Mouse (Mus musculus) MEL (cell line): ENCODE measurements around the gene Fbn1. TPM values are rescaled to one million over a fixed set of nuclear protein-coding genes. Genes with fewer than 3 reads are reported as not detected.

ENCODE experiments used
- DNase-seq: peaks from one replicate; pipeline ENCODE4 v3.0.0; 2011; ENCODE audit warnings: low read depth, low spot score
- H3K27ac ChIP-seq: 2 replicates; pipeline ENCODE4 v1.5.1; 2012; ENCODE audit warnings: low read depth, mild to moderate bottlenecking, control low read depth, low read length, moderate library complexity; ENCODE audit not compliant: control insufficient read depth
- H3K27me3 ChIP-seq, 2 experiments: fragments of 150-350 bp in 1 of 2; sonication (generic) in 1 of 2; 2 replicates each; pipeline ENCODE4 v1.6.1; 2012; ENCODE audit warnings: low read length in 2 of 2, mild to moderate bottlenecking in 2 of 2, improper control_type of control experiment in 1 of 2, moderate library complexity in 1 of 2; ENCODE audit not compliant: insufficient read depth in 2 of 2, control insufficient read depth in 1 of 2
- H3K36me3 ChIP-seq, 2 experiments: 2 replicates each; pipeline ENCODE4 v1.6.1; 2012 to 2014; ENCODE audit warnings: low read length in 2 of 2, improper control_type of control experiment in 1 of 2, inconsistent platforms in 1 of 2, mild to moderate bottlenecking in 1 of 2; ENCODE audit not compliant: insufficient read depth in 2 of 2, control insufficient read depth in 1 of 2
- H3K4me1 ChIP-seq, 2 experiments: fragments of 150-350 bp in 1 of 2; sonication (generic) in 1 of 2; 2 replicates each; pipeline ENCODE4 v1.6.1; 2012; ENCODE audit warnings: low read length in 2 of 2, improper control_type of control experiment in 1 of 2, mild to moderate bottlenecking in 1 of 2; ENCODE audit not compliant: insufficient read depth in 2 of 2, control insufficient read depth in 1 of 2
- H3K4me3 ChIP-seq, 2 experiments: fragments of 150-350 bp in 1 of 2; sonication (generic) in 1 of 2; 2 replicates each; pipeline ENCODE4 v1.5.1; 2012; ENCODE audit warnings: low read depth in 2 of 2, low read length in 2 of 2, mild to moderate bottlenecking in 2 of 2, moderate library complexity in 2 of 2, control low read depth in 1 of 2, improper control_type of control experiment in 1 of 2; ENCODE audit not compliant: control insufficient read depth in 1 of 2, insufficient read depth in 1 of 2
- H3K79me2 ChIP-seq: 2 replicates; pipeline ENCODE4 v1.6.1; 2012; ENCODE audit warnings: mild to moderate bottlenecking, low read length, moderate library complexity; ENCODE audit not compliant: control insufficient read depth, poor library complexity, insufficient read depth
- H3K9ac ChIP-seq: 2 replicates; pipeline ENCODE4 v1.6.1; 2012; ENCODE audit warnings: low read depth, mild to moderate bottlenecking, control low read depth, low read length, moderate library complexity; ENCODE audit not compliant: control insufficient read depth, poor library complexity, severe bottlenecking
- H3K9me3 ChIP-seq: fragments of 150-350 bp; sonication (generic); replicated peaks from 2 replicates; pipeline ENCODE4 v1.6.1; 2012; ENCODE audit warnings: mild to moderate bottlenecking, low read length, improper control_type of control experiment, moderate library complexity; ENCODE audit not compliant: insufficient read depth
- BHLHE40 ChIP-seq: IDR thresholded peaks from 2 replicates; pipeline ENCODE4 v1.6.1; 2012; ENCODE audit warnings: low read depth, mild to moderate bottlenecking, inconsistent platforms, low read length, improper control_type of control experiment, borderline replicate concordance
- CHD1 ChIP-seq: IDR thresholded peaks from 2 replicates; pipeline ENCODE4 v1.6.1; 2012; ENCODE audit warnings: low read depth, mild to moderate bottlenecking, inconsistent platforms, low read length, improper control_type of control experiment
- CTCF ChIP-seq, 3 experiments: IDR thresholded peaks in 2 of 3; conservative IDR thresholded peaks in 1 of 3; 2 replicates each; pipeline ENCODE4 v1.5.1; 2011 to 2012; ENCODE audit warnings: low read length in 3 of 3, low read depth in 2 of 3, mild to moderate bottlenecking in 2 of 3, improper control_type of control experiment in 1 of 3, inconsistent platforms in 1 of 3, mixed read lengths in 1 of 3, moderate library complexity in 1 of 3; ENCODE audit not compliant: control insufficient read depth in 1 of 3, insufficient read depth in 1 of 3, poor library complexity in 1 of 3, severe bottlenecking in 1 of 3
- EP300 ChIP-seq, 2 experiments: IDR thresholded peaks; 2 replicates each; pipeline ENCODE4 v1.6.1; 2011; ENCODE audit warnings: improper control_type of control experiment in 2 of 2, low read length in 2 of 2, low read depth in 1 of 2, mild to moderate bottlenecking in 1 of 2
- ETS1 ChIP-seq: IDR thresholded peaks from 2 replicates; pipeline ENCODE4 v1.6.1; 2012; ENCODE audit warnings: low read depth, mild to moderate bottlenecking, inconsistent platforms, low read length, improper control_type of control experiment, moderate library complexity
- GATA1 ChIP-seq: IDR thresholded peaks from 2 replicates; pipeline ENCODE4 v1.6.1; 2011; ENCODE audit warnings: low read depth, low read length, improper control_type of control experiment
- HCFC1 ChIP-seq: IDR thresholded peaks from 2 replicates; pipeline ENCODE4 v1.6.1; 2012; ENCODE audit warnings: low read depth, mild to moderate bottlenecking, inconsistent platforms, low read length, improper control_type of control experiment, moderate library complexity
- JUND ChIP-seq: IDR thresholded peaks from 2 replicates; pipeline ENCODE4 v1.6.1; 2011; ENCODE audit warnings: low read depth, mild to moderate bottlenecking, improper control_type of control experiment, low read length
- MEF2A ChIP-seq: IDR thresholded peaks from 2 replicates; pipeline ENCODE4 v1.6.1; 2014; ENCODE audit warnings: low read depth, mild to moderate bottlenecking, inconsistent platforms, low read length, improper control_type of control experiment; ENCODE audit not compliant: poor library complexity, insufficient replicate concordance, severe bottlenecking; ENCODE audit errors: extremely low read depth
- MYB ChIP-seq: IDR thresholded peaks from 2 replicates; pipeline ENCODE4 v1.6.1; 2011; ENCODE audit warnings: mild to moderate bottlenecking, low read depth, low read length, improper control_type of control experiment
- MYC ChIP-seq: IDR thresholded peaks from 2 replicates; pipeline ENCODE4 v1.6.1; 2011; ENCODE audit warnings: low read depth, mild to moderate bottlenecking, low read length, improper control_type of control experiment, moderate library complexity
- POLR2A ChIP-seq, 2 experiments: IDR thresholded peaks; 2 replicates each; pipeline ENCODE4 v1.6.1; 2011 to 2012; ENCODE audit warnings: low read length in 2 of 2, mild to moderate bottlenecking in 2 of 2, control low read depth in 1 of 2, improper control_type of control experiment in 1 of 2, low read depth in 1 of 2, moderate library complexity in 1 of 2; ENCODE audit not compliant: control insufficient read depth in 1 of 2, insufficient read depth in 1 of 2, poor library complexity in 1 of 2
- POLR2AphosphoS5 ChIP-seq: IDR thresholded peaks from 2 replicates; pipeline ENCODE4 v1.6.1; 2012; ENCODE audit warnings: low read depth, borderline replicate concordance, mild to moderate bottlenecking, inconsistent platforms, low read length, moderate library complexity, mixed read lengths
- RCOR1 ChIP-seq: IDR thresholded peaks from 2 replicates; pipeline ENCODE4 v1.6.1; 2012; ENCODE audit warnings: low read depth, mild to moderate bottlenecking, inconsistent platforms, low read length, improper control_type of control experiment
- SIN3A ChIP-seq: IDR thresholded peaks from 2 replicates; pipeline ENCODE4 v1.6.1; 2012; ENCODE audit warnings: low read length, improper control_type of control experiment, inconsistent platforms
- TAL1 ChIP-seq: IDR thresholded peaks from 2 replicates; pipeline ENCODE4 v1.6.1; 2012; ENCODE audit warnings: mild to moderate bottlenecking, inconsistent platforms, low read length, moderate library complexity, mixed read lengths
- TBP ChIP-seq: IDR thresholded peaks from 2 replicates; pipeline ENCODE4 v1.8.0; 2011; ENCODE audit warnings: low read depth, low read length, improper control_type of control experiment
- UBTF ChIP-seq: IDR thresholded peaks from 2 replicates; pipeline ENCODE4 v1.6.1; 2012; ENCODE audit warnings: low read depth, mild to moderate bottlenecking, inconsistent platforms, low read length, improper control_type of control experiment, moderate library complexity, borderline replicate concordance; ENCODE audit not compliant: insufficient read depth
- USF1 ChIP-seq: IDR thresholded peaks from 2 replicates; pipeline ENCODE4 v1.6.1; 2014; ENCODE audit warnings: low read depth, mild to moderate bottlenecking, inconsistent platforms, low read length, improper control_type of control experiment, moderate library complexity
- ZKSCAN1 ChIP-seq: IDR thresholded peaks from 2 replicates; pipeline ENCODE4 v1.6.1; 2012; ENCODE audit warnings: low read depth, mild to moderate bottlenecking, inconsistent platforms, low read length, improper control_type of control experiment, moderate library complexity
- polyA plus RNA-seq, 2 experiments: library from polyadenylated mRNA; stranded (reverse) in 1 of 2; unstranded in 1 of 2; fragments of >175 nt in 1 of 2; fragments of >200 nt in 1 of 2; gene quantifications; 2 replicates each; pipeline versions ENCODE4 v1.2.1 to v1.2.4; 2012; ENCODE audit warnings: low replicate concordance in 2 of 2, low read depth in 1 of 2; ENCODE audit not compliant: insufficient read length in 2 of 2, insufficient read depth in 1 of 2, missing spikeins in 1 of 2
- total RNA-seq: library from RNA; depleted of rRNA; stranded (reverse); fragments of 300-350 nt; gene quantifications from 2 replicates; pipeline ENCODE4 v1.2.3, GENCODE M21; 2012

Fbn1 gene
- total and polyA plus RNA-seq, 3 experiments, result 0.01 TPM; not detected in 2

DNA sequence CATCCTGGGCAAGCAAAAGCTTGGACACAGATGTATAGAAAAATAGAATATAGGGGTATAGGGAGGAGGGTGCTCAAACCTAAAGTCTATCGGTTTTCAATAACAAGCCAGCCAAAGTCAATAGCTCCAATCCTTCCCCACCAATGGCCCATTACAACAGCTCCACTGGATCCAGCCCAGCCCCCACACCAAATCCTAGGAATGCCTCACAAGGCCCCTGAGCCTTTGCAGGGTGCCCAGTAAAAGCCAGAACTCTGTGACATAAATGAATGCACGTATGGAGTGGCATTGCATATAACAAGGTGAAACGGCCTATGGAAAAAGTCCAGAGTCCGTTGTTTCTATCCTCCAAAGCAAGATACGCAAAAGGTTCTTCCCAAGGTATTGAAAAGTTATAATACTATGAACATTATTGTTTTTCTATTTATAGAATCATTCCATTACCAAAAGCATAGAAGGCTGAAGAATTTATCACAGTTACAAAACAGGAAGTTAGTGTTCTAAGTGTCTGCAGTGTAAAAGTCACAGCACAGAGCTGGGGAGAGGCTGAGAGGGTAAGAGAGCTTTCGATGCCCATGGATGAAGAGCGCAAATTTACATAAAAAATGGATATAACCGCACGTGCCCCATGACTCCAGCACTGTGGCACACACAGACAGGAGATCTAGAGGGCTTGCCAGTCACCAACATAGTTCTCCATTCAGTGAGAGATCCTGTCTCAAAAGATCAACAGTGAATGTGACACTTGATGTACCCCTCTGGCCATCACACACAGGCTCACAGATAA is 26.1 kb downstream of the Fbn1 start:
- no peaks in the 10 kb centered on the region for H3K79me2 ChIP-seq
- H3K4me3 ChIP-seq, result no peak overlapping the region
- H3K9ac ChIP-seq, result no peak overlapping the region
- H3K9me3 ChIP-seq, result no peaks in the 10 kb centered on the region
- H3K4me1 ChIP-seq, result peaks cover 0 to 6% of the 10 kb centered on the region in 2 experiments; a peak in 2 of 4 replicates
- H3K36me3 ChIP-seq, result peaks cover 0 to 3% of the 10 kb centered on the region in 2 experiments; a peak in 2 of 4 replicates
- H3K27ac ChIP-seq, result no peak overlapping the region
- peak; percentile 24 for DNase-seq
- TF ChIP-seq RCOR1 (no peak), TAL1 (no peak), BHLHE40 (no peak), ZKSCAN1 (no peak), TBP (no peak), CTCF (IDR thresholded peaks at IDR 0.05 in 2 of 3, conservative IDR thresholded peaks at IDR 0.05 in 1 of 3; ENCODE audit: control insufficient read depth in 1 of 3, insufficient read depth in 1 of 3, low read depth in 2 of 3, low read length in 3 of 3, poor library complexity in 1 of 3, severe bottlenecking in 1 of 3) (no peak), POLR2AphosphoS5 (no peak), JUND (no peak), GATA1 (no peak), USF1 (no peak), EP300 (IDR thresholded peaks at IDR 0.05; ENCODE audit: low read depth in 1 of 2, low read length in 2 of 2) (no peak), MEF2A (no peak), CHD1 (no peak), MYC (no peak), SIN3A (no peak)
- no peaks in the 10 kb centered on the region for H3K27me3 ChIP-seq

GRCm38 (mm10) chr2:125481116-125481515 is 26.7 kb downstream of the Fbn1 start:
- TF ChIP-seq ZKSCAN1 (no peak), ETS1 (no peak), UBTF (no peak), MYB (no peak), HCFC1 (no peak), POLR2A (IDR thresholded peaks at IDR 0.05; ENCODE audit: control insufficient read depth in 1 of 2, insufficient read depth in 1 of 2, low read depth in 1 of 2, low read length in 2 of 2, poor library complexity in 1 of 2) (no peak)
- Histone ChIP-seq H3K27me3 (no peaks in the 10 kb centered on the region; a peak in 1 of 4 replicates), H3K27ac (no peak overlapping the region), H3K79me2 (no peaks in the 10 kb centered on the region), H3K4me1 (no peaks in the 10 kb centered on the region; a peak in 1 of 4 replicates), H3K9me3 (no peaks in the 10 kb centered on the region), H3K36me3 (no peaks in the 10 kb centered on the region), H3K4me3 (no peak overlapping the region), H3K9ac (no peak overlapping the region)
- no peak for DNase-seq
